Mouse (Mus musculus): Measurements from ENCODE around the gene Pds5b. TPM values are rescaled to one million over a fixed set of nuclear protein-coding genes. Genes with fewer than 3 reads are reported as not detected.
"Not testable (repeated sequence)": the region's sequence is repeated elsewhere in the genome, so short reads cannot be mapped to it uniquely, and the experiment has no call there.

Pds5b gene
- polyA plus RNA-seq, 1 experiment from 2014 or later: 46.2 TPM

DNA sequence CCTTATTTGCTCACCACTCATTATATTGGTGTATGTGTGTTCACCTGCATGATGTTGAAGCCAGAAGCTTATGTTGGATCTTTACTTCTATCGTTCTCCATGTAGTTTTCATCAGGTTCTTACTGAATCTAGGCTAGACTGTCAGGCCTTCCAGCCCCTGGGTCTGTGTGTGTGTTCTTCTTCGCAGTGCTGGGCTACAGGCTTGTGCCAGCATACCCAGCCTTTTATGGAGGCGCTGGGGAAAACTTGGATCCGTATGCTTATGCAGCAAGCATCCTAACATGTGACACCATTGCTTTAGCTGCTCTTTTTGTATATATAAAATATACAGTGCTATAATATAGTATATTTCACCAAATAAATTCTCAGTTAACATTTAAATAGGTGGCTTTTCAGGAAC, 38.0 kb downstream of the Pds5b start:
- ATAC-seq (ENCODE audit: low FRiP score): no peak
- WGBS: 94% methylated on average over 4 of the region's 4 CpGs
- H3K9me3 ChIP-seq: no peaks in the 10 kb centered on the region
- H3K27ac ChIP-seq: no peak overlapping the region
- no peaks in the 10 kb centered on the region for H3K27me3 ChIP-seq
- no peaks in the 10 kb centered on the region for H3K4me1 ChIP-seq
- no peaks in the 10 kb centered on the region for H3K36me3 ChIP-seq (replicated peaks)
- H3K4me3 ChIP-seq (replicated peaks): no peak overlapping the region
- H3K9ac ChIP-seq: no peak overlapping the region
- H3K4me2 ChIP-seq: no peak overlapping the region

DNA sequence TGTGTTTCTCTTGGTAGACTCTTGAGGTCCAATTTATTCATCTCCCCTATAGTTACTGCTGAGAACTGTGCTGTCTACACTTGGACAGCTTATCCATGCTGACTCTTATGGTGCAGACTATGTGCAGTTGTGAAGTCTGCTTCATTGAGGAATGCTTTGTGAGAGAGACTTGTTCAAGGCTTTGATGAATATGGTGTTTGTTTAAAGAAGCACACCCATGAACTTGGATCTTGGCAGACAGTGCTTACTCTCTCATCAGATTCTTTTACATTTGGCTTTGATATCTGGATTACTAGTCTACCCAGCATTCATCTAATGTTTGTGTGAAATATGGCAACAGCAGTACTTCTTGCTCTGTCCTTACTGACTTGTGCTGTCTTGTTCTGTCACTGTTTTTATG, 39.9 kb downstream of the Pds5b start:
- no peaks in the 10 kb centered on the region for H3K36me3 ChIP-seq (replicated peaks)
- no peak for ATAC-seq (ENCODE audit: low FRiP score)
- H3K4me1 ChIP-seq: no peaks in the 10 kb centered on the region; the same call in 1 of the 2 replicates
- no peak overlapping the region for H3K27ac ChIP-seq
- no peak overlapping the region for H3K4me3 ChIP-seq (replicated peaks)
- H3K9me3 ChIP-seq: no peaks in the 10 kb centered on the region
- H3K9ac ChIP-seq: no peak overlapping the region
- H3K4me2 ChIP-seq: no peak overlapping the region
- no peaks in the 10 kb centered on the region for H3K27me3 ChIP-seq

DNA sequence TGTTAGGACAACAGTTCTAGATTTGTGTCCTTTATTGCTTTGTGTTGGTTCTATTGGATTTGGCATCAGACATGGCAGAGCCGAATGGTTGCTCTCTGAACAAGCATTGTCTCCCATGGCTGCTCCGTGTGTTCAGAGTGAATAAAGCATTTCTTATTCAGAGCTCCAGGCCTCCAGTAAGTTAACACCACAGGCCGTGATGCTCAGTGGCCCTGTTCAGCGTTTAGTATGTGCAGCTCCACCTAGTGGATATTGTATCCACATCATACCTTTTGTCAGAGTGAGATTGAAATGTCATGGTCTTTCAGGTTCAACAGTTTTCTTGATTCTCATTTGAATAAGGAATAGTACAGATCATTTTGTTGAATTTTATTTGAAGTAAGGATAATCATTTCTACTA, 44.2 kb downstream of the Pds5b start:
- no peaks in the 10 kb centered on the region; the same call in 1 of the 2 replicates for H3K4me1 ChIP-seq
- no peak overlapping the region for H3K4me3 ChIP-seq (replicated peaks)
- 6% methylated on average over 4 of the region's 4 CpGs for WGBS
- H3K27ac ChIP-seq: no peak overlapping the region
- H3K9me3 ChIP-seq: no peaks in the 10 kb centered on the region
- H3K27me3 ChIP-seq: no peaks in the 10 kb centered on the region
- H3K36me3 ChIP-seq (replicated peaks): peaks cover 12% of the 10 kb centered on the region
- H3K9ac ChIP-seq: no peak overlapping the region
- ATAC-seq (ENCODE audit: low FRiP score): peak; percentile 84
- no peak overlapping the region for H3K4me2 ChIP-seq

DNA sequence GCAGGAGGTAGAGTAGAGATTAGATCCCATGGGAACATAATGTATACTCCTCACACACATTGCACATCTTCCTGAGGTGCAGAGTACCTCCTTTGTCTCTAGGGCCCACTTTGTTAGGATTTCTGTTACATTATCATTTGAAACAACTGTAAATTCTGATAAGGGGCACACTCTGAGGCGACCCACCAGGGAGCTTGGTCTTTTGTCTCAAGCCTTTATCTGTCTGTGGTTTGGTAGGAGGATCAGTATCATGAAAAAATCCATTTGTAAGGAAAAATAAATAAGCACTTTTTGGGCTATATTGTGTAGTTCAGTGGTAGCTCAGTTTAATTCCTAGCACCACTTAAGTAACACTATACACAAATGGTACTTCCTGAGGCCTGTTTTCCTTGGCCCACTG, 51.1 kb downstream of the Pds5b start:
- Histone ChIP-seq H3K9ac (no peak overlapping the region), H3K4me1 (no peaks in the 10 kb centered on the region), H3K27ac (no peak overlapping the region), H3K27me3 (no peaks in the 10 kb centered on the region), H3K36me3 (replicated peaks) (peaks cover 38% of the 10 kb centered on the region), H3K4me3 (replicated peaks) (no peak overlapping the region), H3K4me2 (no peak overlapping the region), H3K9me3 (no peaks in the 10 kb centered on the region)
- 80% methylated on average over 1 of the region's 1 CpGs for WGBS
- no peak for ATAC-seq (ENCODE audit: low FRiP score)

DNA sequence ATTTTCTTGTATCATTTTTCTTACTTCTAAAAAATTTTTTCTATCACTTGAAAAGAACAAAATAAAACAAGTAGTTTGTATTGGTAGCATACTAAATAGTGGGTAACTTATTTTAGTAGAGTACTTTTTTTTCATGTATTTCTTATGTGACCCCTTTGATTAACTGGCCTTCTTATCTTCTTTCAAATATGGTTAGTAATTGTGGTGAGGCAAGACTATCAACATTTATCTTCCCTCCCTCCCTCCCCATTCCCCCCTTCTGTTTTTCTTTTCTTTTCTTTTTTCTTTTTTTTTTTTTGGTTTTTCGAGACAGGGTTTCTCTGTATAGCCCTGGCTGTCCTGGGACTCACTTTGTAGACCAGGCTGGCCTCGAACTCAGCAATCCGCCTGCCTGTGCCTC, 63.5 kb downstream of the Pds5b start:
- H3K27ac ChIP-seq; ATAC-seq (ENCODE audit: low FRiP score); H3K4me3 ChIP-seq (replicated peaks); H3K4me1 ChIP-seq; H3K9ac ChIP-seq; H3K9me3 ChIP-seq; H3K4me2 ChIP-seq; H3K27me3 ChIP-seq: not testable (repeated sequence)
- H3K36me3 ChIP-seq (replicated peaks): peaks cover 23% of the 10 kb centered on the region
- 86% methylated on average over 3 of the region's 3 CpGs for WGBS

DNA sequence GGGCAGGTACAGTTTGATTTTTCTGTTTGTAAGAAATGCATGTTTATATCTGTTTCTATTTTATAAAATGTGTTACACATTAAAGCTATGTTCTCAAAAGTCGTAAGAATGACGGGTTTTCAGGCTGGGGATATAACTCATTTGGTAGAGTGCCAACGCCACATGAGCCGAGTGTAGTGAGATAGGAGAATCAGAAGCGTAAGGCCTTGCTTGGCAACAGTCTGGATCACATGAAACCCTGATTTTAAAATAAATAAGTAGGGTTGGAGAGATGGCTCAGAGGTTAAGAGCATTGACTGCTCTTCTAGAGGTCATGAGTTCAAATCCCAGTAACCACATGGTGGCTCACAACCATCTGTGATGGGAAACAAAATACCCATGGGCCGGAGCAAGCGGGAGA, 65.8 kb downstream of the Pds5b start:
- Histone ChIP-seq H3K4me1 (peaks cover 3% of the 10 kb centered on the region; the same call in 1 of the 2 replicates), H3K9me3 (no peaks in the 10 kb centered on the region), H3K36me3 (replicated peaks) (peaks cover 23% of the 10 kb centered on the region), H3K27me3 (no peaks in the 10 kb centered on the region), H3K27ac (no peak overlapping the region), H3K4me2 (no peak overlapping the region), H3K4me3 (replicated peaks) (no peak overlapping the region), H3K9ac (no peak overlapping the region)
- ATAC-seq (ENCODE audit: low FRiP score): no peak
- WGBS: 91% methylated on average over 7 of the region's 7 CpGs

DNA sequence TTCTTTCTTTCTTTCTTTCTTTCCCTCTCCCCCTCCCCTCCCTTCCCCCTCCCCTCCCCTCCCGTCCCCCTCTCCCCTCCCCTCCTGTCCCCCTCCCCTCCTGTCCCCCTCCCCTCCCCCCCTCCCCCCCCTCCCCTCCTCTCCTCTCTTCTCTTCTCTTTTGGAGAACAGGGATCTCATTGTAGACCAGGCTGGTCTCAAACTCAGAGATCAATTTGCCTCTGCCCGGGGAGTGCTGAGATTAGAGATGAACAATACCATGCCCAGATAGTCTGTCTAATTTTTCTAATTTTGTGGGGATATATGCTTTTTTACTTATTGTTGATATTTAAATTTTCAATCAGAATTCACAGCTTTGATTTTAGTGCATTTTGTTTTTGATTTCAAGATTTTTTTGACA, 67.1 kb downstream of the Pds5b start:
- H3K27ac ChIP-seq: no peak overlapping the region
- no peaks in the 10 kb centered on the region for H3K27me3 ChIP-seq
- ATAC-seq (ENCODE audit: low FRiP score): no peak
- 12% methylated on average over 1 of the region's 2 CpGs for WGBS
- peaks cover 17% of the 10 kb centered on the region for H3K36me3 ChIP-seq (replicated peaks)
- H3K4me1 ChIP-seq: peaks cover 3% of the 10 kb centered on the region; the same call in 1 of the 2 replicates
- no peaks in the 10 kb centered on the region for H3K9me3 ChIP-seq
- H3K4me3 ChIP-seq (replicated peaks): no peak overlapping the region
- H3K9ac ChIP-seq: no peak overlapping the region
- H3K4me2 ChIP-seq: no peak overlapping the region

DNA sequence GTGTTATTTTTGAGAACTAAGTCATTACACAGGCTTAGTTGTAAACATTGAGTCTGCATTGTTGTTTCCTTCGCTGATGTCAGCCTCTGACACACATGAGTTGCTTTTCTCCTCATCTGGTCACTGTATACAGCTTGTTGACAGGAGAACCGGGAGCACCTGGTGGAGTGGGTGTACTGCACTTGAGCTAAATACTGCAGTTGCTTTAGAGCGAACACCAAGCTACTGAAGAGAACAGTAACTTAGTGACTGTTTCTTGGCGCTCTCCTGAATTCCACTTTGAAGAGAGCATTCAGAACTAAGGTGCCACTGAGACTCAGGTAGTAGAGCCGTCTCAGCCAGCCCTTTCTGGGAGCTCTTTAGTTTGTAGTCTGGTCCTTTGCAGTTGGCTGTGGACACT, 83.1 kb downstream of the Pds5b start:
- H3K4me1 ChIP-seq: no peaks in the 10 kb centered on the region
- no peaks in the 10 kb centered on the region for H3K9me3 ChIP-seq
- no peak overlapping the region for H3K9ac ChIP-seq
- H3K4me3 ChIP-seq (replicated peaks): no peak overlapping the region
- ATAC-seq (ENCODE audit: low FRiP score): no peak
- H3K4me2 ChIP-seq: no peak overlapping the region
- no peaks in the 10 kb centered on the region for H3K27me3 ChIP-seq
- H3K36me3 ChIP-seq (replicated peaks): peaks cover 33% of the 10 kb centered on the region
- H3K27ac ChIP-seq: 0 out of 2 replicates have a peak overlapping the region, but pooled peaks have one; percentile 13
- WGBS: 89% methylated on average over 5 of the region's 5 CpGs

DNA sequence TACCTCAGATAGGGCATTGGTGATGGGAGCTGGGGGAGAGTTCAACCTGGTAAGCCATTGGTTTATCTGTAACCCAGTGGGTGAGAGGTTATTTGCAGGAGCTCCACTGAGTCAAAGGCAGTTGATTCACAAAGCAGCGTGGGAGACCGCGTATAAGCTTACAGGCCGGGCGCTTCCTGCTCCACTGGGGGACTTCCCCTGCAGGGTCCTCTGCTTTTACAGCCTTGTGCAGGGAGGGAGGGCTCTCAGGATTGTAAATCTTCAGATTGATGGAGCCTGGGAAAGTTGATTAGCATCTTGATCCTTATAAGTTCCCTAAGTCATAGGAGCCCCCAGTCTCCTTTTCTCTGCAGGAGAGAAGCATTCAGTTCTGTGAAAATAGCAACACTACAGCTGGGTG, 98.9 kb downstream of the Pds5b start:
- ATAC-seq (ENCODE audit: low FRiP score): no peak
- WGBS: 25% methylated on average over 5 of the region's 5 CpGs
- H3K27ac ChIP-seq: no peak overlapping the region

DNA sequence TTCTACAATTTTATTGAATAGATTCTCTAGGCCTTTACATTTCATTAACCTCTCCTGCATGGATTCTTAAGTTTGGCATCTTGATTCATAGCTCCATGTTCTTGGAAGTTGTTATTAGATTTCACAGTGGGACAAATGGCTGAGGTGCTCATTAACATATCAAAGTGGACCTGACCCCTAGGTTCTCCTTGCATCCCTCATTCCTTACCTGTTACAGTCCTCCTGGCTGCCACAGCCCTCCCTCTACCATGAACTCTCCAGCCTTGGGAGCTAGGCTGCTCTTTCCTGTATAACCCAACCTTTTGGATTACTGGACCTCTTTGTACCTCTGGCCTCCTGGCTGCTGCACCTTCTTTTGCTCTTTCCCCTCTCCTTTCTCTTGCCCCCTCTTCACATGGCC, 99.5 kb downstream of the Pds5b start:
- Histone ChIP-seq H3K4me2 (no peak overlapping the region), H3K9ac (no peak overlapping the region), H3K36me3 (replicated peaks) (peaks cover 12% of the 10 kb centered on the region), H3K27ac (no peak overlapping the region), H3K4me3 (replicated peaks) (no peak overlapping the region), H3K27me3 (no peaks in the 10 kb centered on the region), H3K9me3 (no peaks in the 10 kb centered on the region), H3K4me1 (peaks cover 8% of the 10 kb centered on the region)
- ATAC-seq (ENCODE audit: low FRiP score): no peak

More for the DNA sequence above, 98.9 kb downstream of the Pds5b start:
- Histone ChIP-seq H3K9ac (no peak overlapping the region), H3K4me2 (no peak overlapping the region), H3K27me3 (no peaks in the 10 kb centered on the region), H3K4me3 (replicated peaks) (no peak overlapping the region), H3K9me3 (no peaks in the 10 kb centered on the region), H3K36me3 (replicated peaks) (peaks cover 13% of the 10 kb centered on the region), H3K4me1 (peaks cover 8% of the 10 kb centered on the region)

DNA sequence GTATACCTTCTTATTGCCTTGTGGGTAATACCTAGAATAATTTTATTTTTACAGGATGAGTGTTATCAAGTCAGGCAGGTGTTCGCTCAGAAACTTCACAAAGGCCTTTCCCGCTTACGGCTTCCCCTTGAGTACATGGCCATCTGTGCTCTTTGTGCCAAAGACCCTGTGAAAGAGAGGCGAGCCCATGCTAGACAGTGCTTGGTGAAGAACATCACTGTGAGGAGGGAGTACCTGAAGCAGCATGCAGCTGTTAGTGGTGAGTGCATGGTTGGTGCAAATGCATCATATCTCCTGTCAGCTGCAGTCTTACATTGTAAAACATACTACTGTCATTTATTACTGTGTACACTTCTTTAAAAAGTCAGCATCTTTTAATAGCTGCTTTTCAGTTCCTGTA, 114.7 kb downstream of the Pds5b start:
- Histone ChIP-seq H3K27ac (no peak overlapping the region), H3K4me2 (no peak overlapping the region), H3K27me3 (no peaks in the 10 kb centered on the region), H3K4me3 (replicated peaks) (no peak overlapping the region), H3K9me3 (no peaks in the 10 kb centered on the region), H3K4me1 (no peaks in the 10 kb centered on the region), H3K36me3 (replicated peaks) (peaks cover 57% of the 10 kb centered on the region), H3K9ac (no peak overlapping the region)
- no peak for ATAC-seq (ENCODE audit: low FRiP score)
- 94% methylated on average over 4 of the region's 4 CpGs for WGBS

DNA sequence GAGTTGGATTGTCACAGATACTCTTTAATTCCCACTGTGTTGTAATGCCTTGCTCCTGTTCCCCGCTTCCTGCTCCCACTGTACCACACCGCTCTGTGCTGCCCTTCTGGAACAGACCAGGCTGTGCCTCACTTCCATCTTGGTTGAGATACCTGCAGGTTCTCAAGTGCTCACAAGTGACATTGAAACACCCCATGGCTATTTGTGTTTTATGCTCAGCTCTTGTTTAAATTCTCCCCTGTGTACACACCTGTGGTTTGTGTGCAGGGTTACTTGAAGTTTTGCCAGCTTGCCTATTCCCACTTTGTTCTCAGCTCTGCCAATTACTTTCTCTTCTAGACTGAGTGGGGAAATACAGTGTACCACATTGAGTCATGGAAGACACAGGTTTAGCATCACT, 115.5 kb downstream of the Pds5b start:
- Histone ChIP-seq H3K4me1 (no peaks in the 10 kb centered on the region), H3K4me3 (replicated peaks) (no peak overlapping the region), H3K9me3 (no peaks in the 10 kb centered on the region), H3K4me2 (no peak overlapping the region), H3K27me3 (no peaks in the 10 kb centered on the region), H3K9ac (no peak overlapping the region), H3K27ac (no peak overlapping the region), H3K36me3 (replicated peaks) (peaks cover 52% of the 10 kb centered on the region)
- WGBS: 98% methylated on average over 2 of the region's 2 CpGs
- ATAC-seq (ENCODE audit: low FRiP score): no peak

DNA sequence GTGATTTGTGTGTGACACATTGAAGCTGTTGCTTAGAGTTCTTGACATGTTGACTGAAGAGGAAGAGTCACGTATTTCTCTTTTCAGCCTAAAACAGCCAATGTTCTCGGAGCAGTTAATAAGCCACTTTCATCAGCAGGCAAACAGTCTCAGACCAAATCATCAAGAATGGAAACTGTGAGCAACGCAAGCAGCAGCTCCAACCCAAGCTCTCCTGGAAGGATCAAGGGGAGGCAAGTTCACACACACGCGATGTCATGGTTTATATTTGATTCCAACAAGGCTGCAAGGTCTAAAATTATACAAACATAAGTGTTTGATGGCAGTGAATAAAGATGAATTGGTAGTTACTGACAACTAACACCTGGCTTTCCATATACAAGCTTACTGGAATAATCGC, 120.6 kb downstream of the Pds5b start:
- H3K4me3 ChIP-seq (replicated peaks): no peak overlapping the region
- H3K9me3 ChIP-seq: no peaks in the 10 kb centered on the region
- 92% methylated on average over 6 of the region's 6 CpGs for WGBS
- no peak overlapping the region for H3K4me2 ChIP-seq
- peaks cover 55% of the 10 kb centered on the region for H3K36me3 ChIP-seq (replicated peaks)
- H3K27ac ChIP-seq: no peak overlapping the region
- H3K27me3 ChIP-seq: no peaks in the 10 kb centered on the region
- no peak overlapping the region for H3K9ac ChIP-seq
- no peak for ATAC-seq (ENCODE audit: low FRiP score)
- H3K4me1 ChIP-seq: no peaks in the 10 kb centered on the region

DNA sequence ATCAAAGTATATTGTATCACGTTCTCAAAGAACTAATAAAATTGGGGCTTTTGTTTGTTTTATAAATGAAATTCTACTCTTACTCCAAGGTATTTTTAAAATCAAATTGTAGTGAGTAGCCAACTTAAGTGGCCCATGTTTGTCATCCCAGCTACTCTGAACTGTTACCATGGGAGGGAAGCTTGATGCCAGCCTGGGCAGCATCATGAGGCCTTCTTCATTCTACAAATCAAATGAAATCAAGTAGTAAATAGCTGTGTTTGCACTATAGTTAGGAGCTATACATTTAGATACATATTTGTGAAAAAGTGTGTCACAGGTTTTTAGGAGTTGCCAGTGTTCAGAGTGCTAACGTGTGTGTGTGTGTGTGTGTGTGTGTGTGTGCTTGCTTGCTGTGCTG, 126.5 kb downstream of the Pds5b start:
- 93% methylated on average over 2 of the region's 2 CpGs for WGBS
- Histone ChIP-seq H3K4me3 (replicated peaks) (no peak overlapping the region), H3K9ac (no peak overlapping the region), H3K9me3 (no peaks in the 10 kb centered on the region), H3K36me3 (replicated peaks) (peaks cover 51% of the 10 kb centered on the region), H3K27ac (no peak overlapping the region), H3K27me3 (no peaks in the 10 kb centered on the region), H3K4me1 (no peaks in the 10 kb centered on the region), H3K4me2 (no peak overlapping the region)
- ATAC-seq (ENCODE audit: low FRiP score): no peak
